Mouse (Mus musculus) lung, postnatal 36 days (tissue): ENCODE results near the gene Birc5.
"Not testable (repeated sequence)": the region's sequence is repeated elsewhere in the genome, so short reads cannot be mapped to it uniquely, and the experiment has no call there.

Source experiments
- DNase-seq: peaks from one replicate; pipeline ENCODE4 v3.0.0; 2022; ENCODE audit warnings: mixed read lengths

Gene Birc5

GRCm38 (mm10) chr11:117827386-117827785 is 21.7 kb upstream of the Birc5 start:
- DNase-seq = no peak

- DNase-seq = peak; percentile 73
These were observed 20.7 kb upstream of the Birc5 start for GRCm38 (mm10) chr11:117828149-117828887.

GRCm38 (mm10) chr11:117828888-117829604 is 20.0 kb upstream of the Birc5 start:
- DNase-seq = peak; percentile 56

- DNase-seq = peak; percentile 57
These were observed 19.3 kb upstream of the Birc5 start for GRCm38 (mm10) chr11:117829671-117830215.

- peak; percentile 61 for DNase-seq
These were observed 18.6 kb upstream of the Birc5 start for GRCm38 (mm10) chr11:117830401-117830800.

GRCm38 (mm10) chr11:117832086-117832969 is 16.7 kb upstream of the Birc5 start:
- peak; percentile 91 for DNase-seq

- not testable (repeated sequence) for DNase-seq
These were observed 15.5 kb upstream of the Birc5 start for GRCm38 (mm10) chr11:117833509-117833908.

GRCm38 (mm10) chr11:117834086-117834485 is 15.0 kb upstream of the Birc5 start:
- no peak for DNase-seq

- DNase-seq = peak; percentile 70
These were observed 12.7 kb upstream of the Birc5 start for GRCm38 (mm10) chr11:117836306-117836705.

GRCm38 (mm10) chr11:117838572-117838971 is 10.5 kb upstream of the Birc5 start:
- no peak for DNase-seq

GRCm38 (mm10) chr11:117839021-117839420 is 10.0 kb upstream of the Birc5 start:
- no peak for DNase-seq

GRCm38 (mm10) chr11:117840910-117841309 is 8.1 kb upstream of the Birc5 start:
- DNase-seq = no peak

- no peak for DNase-seq
These were observed 5.6 kb upstream of the Birc5 start for GRCm38 (mm10) chr11:117843434-117843833.

- no peak for DNase-seq
These were observed 4.1 kb upstream of the Birc5 start for GRCm38 (mm10) chr11:117844997-117845396.

- no peak for DNase-seq
These were observed 3.4 kb upstream of the Birc5 start for GRCm38 (mm10) chr11:117845651-117846050.

GRCm38 (mm10) chr11:117846640-117847039 is 2.4 kb upstream of the Birc5 start:
- peak; percentile 23 for DNase-seq

- peak; percentile 33 for DNase-seq
These were observed 1.3 kb upstream of the Birc5 start for GRCm38 (mm10) chr11:117847593-117848215.

- DNase-seq = peak; percentile 54
These were observed 623 bp upstream of the Birc5 start for GRCm38 (mm10) chr11:117848271-117848984.

- DNase-seq = no peak
These were observed 3.8 kb downstream of the Birc5 start for GRCm38 (mm10) chr11:117852875-117853274.

- no peak for DNase-seq
These were observed 5.2 kb downstream of the Birc5 start for GRCm38 (mm10) chr11:117854241-117854640.

GRCm38 (mm10) chr11:117855360-117855759 is 6.3 kb downstream of the Birc5 start:
- no peak for DNase-seq

- no peak for DNase-seq
These were observed 6.9 kb downstream of the Birc5 start for GRCm38 (mm10) chr11:117855975-117856374.
